Mouse (Mus musculus) gonadal fat pad, adult 2 months (tissue): Measurements from ENCODE around the gene Gm10644. TPM values are rescaled to one million over a fixed set of nuclear protein-coding genes. Genes with fewer than 3 reads are reported as not detected.
"Not testable (repeated sequence)": the region's sequence is repeated elsewhere in the genome, so short reads cannot be mapped to it uniquely, and the experiment has no call there.

ENCODE experiments used
- DNase-seq: peaks from one replicate; pipeline ENCODE4 v3.0.0-alpha.2; 2012; ENCODE audit warnings: low read depth
- polyA plus RNA-seq: library from polyadenylated mRNA; depleted of rRNA; stranded (reverse); fragments of >200 nt; gene quantifications from 2 replicates; pipeline ENCODE4 v1.2.3, GENCODE M21; 2012; rRNA removed

The Gm10644 gene
- 3.2 and 3.3 TPM in 2 replicates for polyA plus RNA-seq

DNA sequence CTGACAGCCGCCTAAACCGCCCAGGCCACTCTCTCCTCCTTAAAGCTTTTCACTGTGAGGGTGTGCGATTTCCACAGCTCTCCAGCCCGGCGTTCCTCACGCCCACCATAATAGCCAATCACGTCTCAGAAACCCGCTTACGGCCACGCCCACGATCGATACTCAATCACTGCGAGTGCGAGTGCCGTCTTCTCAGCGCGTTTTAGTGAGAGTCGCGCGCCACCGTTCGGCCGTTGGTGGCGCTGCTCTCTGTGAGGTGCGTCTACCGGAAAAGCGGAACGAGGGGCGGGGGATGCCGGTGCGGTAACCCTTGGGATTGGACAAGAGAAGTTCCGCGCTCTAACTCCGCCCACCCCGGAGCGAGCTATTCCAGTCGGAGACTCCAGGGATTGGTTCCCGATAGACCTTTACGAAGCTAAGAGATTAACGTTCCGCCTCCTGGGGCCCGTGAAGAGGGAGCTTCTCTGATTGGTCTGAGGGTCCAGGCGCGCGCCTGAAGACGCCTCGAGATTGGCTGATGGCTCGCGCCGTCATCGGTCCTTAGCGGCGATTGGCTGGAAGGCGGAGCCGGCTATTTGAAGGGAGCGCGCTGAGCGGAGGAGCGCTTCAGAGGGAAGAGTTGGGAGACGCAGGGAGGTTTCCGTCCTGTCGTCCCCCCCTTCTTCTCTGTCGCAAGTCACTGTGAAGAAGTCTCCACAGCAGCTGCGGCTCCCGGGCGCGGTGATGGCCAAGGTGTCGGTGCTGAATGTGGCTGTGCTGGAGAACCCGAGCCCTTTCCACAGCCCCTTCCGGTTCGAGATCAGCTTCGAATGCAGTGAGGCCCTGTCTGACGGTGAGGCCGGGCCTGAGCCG lies at the start of gene Gm10644, which contains the start of gene Asf1b:
Gene Gm10644, minus strand, starts transcription at position 100 of the 852 bp plus-strand sequence.
Gene Asf1b, plus strand, starts transcription at position 402 of the 852 bp plus-strand sequence.
- peak; percentile 95 for DNase-seq

DNA sequence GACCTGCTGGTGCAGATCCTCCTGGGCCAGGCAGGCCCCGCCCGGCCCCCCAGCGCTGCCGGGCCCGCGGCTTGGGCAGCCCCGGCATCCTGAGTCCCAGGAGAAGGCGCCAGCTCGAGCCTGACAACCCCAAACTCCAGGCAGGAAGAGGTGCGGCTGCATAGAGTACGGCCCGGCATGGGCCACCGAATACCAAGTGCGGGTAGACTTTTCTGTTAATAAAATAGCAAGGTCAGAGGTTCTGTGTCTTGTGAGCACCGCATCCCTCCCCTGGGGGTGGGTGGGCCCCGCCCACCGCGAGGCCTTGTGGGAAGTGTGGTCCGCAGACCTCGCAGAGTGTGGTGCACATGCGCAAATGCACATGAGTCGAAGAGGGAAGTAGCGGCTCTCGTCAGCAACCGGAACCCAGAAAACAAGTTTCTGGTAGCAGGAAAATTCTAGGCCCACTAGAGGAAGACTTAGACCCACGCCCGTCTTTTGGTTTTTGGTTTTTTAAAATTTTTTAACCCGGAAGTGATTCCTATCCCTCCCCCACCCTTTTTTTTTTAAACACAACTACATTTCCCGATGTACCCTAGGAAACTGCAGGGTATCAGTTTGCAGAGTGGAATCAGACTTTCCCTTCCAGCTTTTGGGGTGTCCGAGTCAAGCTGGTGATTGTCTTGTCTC lies 49.7 kb upstream of the Gm10644 start:
- peak; percentile 54 for DNase-seq

DNA sequence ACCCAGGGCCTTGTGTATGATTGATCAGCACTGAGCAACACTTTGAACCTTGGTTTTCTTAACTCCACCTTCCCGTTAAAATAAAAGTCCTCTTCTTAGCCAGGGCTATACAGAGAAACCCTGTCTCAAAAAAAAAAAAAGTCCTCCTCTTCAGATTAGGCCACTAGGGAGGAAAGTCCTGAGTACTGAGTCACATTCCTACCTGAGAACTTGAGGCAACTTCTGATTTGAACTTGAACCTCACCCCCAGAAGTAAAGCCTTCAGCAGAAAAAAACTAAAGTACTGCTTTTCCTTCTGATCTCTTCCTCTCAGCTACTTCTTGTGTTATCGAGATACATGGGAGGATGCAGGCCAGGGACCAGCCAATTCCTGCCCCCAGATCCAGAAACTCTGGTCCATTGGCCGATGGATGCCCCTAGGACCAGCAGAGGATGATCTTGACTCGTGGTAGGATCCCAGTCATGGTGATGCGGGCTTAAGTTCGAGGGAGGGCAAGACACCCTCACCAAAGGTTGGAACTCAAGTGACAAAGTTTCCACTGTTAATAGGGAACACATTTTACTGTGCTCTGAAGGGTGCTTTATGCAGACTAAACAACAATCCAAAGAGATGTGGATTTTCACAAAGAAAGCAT lies 48.7 kb upstream of the Gm10644 start:
- no peak for DNase-seq

DNA sequence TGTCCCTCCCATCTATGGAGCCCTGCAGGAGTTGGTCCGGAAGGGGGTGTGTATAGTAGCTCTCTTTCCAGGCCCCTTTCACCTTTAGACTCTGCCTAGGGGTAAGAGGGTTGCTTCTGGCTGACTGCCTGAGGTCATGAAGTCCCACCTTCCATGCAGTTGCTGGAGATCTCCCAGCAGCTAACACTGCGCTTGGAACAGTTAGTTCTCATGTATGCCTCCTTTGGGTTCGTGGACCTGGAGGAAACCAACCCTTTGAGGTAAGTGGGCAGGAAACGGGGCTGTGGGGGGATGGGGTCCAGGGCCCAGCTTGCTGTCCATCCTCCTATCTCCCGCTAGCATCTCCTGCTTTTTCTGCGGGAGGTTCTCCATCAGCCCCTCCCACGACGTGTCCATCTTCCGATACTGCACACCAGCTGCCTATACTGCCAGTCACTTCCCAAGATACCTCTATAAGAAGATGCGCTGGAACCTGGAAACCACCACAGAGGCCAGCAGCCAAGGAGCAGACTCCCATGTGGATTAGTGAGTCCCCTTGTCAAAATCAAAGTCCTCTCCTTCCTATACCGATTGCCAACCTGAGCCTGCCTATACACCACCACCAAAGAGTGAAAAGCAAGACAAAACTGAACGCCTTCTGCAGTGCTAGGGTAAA lies 48.1 kb upstream of the Gm10644 start:
- DNase-seq = no peak

DNA sequence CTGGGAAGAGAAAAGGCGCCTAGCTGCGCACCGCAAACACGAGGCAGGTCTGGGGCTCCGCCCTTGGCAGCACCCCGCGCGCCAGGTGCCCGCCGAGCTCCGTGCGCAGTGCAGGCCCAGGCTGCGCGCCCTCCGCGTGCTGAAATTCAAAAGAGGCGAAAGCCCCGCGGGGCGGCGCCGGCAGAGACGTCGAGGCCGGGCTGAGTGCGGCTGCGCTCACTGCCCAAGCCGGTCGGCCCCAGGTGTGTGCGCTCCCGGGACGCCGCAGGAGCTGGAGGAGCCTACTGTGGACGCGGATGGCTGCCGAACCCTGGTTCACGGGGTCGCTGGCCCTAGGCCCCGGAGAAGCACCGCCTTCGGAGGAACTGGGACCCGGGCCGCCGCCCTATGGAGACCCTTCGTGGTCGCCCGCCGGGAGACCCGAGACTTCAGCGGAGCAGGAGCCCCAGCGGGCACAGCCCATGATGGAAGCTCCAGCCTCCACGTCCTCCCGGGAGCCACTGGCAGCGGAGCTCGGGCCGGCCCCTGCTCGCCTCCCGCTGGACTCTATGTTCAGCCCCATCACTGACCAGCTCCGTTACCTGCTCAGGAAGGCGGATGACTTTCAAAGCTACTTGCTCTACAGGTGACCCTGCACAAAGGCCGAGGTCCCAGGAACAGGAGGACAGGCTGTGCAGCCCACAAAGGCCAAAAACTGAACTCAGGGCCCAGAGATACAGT lies 46.4 kb upstream of the Gm10644 start, which contains the start of gene 1700067K01Rik:
Gene 1700067K01Rik, plus strand, starts transcription at position 222 of the 720 bp plus-strand sequence.
- no peak for DNase-seq

DNA sequence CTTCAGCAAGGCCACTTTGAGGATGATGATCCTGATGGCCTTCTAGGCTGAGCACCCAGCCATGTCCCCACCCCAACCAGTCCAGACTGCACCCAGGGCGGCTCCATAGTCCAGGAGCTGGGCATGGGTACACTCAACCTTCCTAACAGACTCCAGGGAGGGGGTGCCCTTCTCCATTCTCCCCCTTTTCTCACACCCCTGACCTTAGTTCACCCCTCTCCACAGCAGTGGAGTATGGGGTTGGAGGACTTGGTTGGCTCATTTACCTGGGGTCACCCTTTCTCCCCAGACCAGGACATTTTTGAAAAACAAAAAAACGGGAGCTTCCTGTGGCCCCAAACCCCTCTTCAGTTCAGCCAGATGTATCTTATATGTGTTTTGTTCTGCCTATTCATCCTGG lies 44.8 kb upstream of the Gm10644 start:
- no peak for DNase-seq

DNA sequence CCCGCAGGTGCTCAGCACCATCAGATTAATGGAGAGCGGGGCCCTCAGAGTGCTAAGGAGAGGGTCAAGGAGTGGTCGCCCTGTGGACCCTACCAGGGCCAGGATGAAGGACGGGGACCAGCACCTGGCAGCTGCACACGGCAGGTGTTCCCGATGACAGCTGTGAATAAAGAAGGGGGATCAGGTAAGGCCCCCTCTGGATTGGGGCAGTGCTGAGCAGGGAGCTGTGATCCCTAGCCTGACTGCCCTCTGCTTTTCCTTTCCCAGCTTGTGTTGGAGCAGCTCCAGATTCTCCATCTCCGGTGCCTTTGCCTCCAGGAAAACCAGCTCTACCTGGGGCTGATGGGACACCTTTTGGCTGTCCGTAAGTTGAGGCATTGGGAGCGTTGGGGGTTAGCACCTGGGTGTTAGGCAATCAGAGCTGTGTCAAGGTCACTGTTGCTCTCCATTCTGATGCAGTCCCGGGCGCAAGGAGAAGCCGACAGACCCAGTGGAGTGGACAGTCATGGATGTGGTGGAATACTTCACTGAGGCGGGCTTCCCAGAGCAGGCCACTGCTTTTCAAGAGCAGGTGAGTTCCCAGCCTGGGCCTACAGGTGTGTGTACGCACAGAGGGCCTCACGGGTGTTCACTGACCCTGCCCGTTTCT lies 44.2 kb upstream of the Gm10644 start:
- no peak for DNase-seq

DNA sequence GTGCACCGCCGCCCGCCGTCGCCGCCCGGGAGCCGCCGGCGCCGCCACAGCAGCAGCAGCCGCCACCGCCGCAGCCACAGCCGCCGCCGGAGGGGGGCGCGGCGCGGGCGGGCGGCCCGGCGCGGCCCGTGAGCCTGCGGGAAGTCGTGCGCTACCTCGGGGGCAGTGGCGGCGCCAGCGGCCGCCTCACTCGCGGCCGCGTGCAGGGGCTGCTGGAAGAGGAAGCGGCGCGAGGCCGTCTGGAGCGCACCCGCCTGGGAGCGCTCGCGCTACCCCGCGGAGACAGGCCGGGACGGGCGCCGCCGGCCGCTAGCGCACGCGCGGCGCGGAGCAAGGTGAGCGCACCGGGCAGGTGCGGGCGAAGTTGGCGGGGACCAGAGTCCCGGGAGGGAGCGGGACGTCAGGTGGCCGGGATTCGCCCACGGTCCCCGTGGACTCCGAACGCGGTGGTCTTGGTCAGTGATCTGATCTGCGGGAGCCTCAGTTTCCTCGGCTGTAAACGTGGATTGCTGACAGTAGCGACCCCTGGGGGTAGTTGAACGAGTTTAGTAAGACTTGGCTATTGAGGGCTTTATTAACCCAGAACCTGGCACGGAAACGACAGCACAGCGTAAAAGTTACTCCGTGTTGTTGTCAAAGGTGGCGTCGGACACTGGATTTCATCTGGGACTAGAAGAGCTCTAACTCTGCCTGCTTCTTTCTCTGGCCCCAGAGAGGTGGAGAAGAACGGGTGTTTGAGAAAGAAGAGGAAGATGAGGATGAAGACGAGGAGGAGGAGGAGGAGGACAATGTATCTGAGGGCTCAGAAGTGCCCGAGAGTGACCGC lies 43.4 kb upstream of the Gm10644 start:
- DNase-seq = no peak

DNA sequence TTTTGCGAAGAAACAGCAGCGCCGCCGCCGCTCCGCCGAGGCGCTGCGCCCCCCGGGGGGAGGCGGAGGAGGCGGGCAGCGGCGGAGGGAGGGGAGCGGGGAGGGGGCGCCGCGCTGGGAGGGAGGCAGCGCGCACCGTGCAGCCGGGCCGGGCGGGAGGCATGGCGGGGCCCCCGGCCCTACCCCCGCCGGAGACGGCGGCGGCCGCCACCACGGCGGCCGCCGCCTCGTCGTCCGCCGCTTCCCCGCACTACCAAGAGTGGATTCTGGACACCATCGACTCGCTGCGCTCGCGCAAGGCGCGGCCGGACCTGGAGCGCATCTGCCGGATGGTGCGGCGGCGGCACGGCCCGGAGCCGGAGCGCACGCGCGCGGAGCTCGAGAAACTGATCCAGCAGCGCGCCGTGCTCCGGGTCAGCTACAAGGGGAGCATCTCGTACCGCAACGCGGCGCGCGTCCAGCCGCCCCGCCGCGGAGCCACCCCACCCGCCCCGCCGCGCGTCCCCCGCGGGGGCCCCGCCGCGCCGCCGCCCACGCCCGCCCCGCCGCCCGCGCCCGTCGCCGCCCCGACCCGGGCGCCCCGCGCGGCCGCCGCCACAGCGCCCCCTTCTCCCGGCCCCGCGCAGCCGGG lies 42.6 kb upstream of the Gm10644 start, which contains the start of gene Samd1:
Gene Samd1, plus strand, starts transcription at position 162 of the 631 bp plus-strand sequence.
- no peak for DNase-seq

DNA sequence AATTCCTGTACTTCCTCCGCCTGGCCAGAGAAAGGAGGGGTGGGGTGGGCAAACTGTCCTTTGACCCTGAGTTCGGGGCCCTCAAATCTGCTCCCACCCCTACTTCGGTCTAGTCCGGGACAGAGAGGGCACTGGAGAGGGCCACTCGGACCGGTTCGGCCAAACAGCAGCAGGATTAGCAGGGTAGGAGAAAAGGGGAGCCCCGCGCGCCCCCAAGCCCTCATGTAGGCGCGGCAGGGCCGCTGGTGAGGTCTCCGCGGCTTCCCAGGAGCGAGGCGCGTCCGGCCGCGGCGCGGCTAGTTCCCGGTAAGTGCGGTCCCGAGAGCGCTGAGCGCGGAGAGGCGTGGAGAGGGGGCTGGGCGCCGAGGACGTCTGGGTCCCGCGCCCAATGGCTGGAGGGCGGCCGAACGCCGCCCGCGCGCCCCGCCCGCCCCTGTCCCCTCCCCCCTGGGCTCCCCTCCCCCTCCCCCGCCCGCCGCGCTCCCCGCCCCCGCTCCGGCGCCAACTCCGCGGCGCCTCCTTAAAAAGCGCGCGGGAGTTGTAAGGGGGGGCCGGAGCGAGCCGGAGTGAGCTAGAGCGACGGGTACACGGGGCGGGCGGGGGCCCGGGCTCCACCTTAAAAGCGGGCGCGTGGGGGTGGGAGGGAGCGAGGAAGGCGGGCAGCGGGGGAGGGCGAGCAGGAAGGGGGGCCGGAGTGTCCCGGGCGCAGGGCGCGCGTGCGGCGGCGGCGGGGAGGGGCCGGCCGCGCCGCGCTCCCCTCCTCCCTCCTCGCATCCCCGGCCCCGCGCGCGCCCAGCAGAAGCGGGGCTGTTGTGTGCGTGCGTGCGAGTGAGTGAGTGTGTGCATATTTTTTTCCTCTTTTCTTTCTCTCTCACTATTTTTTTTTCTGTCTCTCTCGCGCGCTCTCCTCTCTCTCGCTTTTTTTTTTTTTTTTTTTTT lies 41.8 kb upstream of the Gm10644 start:
- DNase-seq = no peak

DNA sequence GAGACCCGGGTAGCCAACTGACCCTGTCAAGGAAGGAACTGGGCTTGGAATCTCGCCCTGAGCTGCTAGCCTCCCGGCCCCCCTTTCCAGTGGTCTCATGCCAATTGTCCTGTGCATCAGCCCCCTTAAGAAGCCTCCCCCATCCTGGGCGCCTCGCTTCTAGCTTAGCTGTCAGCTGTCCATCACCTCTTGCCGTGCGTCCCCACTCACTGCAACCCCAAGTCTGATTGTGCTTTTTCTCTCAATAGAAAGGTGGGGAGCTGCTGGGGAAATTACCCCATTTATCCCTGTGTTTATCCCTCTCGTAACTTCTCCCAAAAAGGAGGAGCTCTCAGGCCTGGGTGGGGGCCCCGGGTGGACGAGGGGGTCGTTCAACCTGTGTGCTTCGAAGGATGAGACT lies 41.0 kb upstream of the Gm10644 start:
- no peak for DNase-seq

DNA sequence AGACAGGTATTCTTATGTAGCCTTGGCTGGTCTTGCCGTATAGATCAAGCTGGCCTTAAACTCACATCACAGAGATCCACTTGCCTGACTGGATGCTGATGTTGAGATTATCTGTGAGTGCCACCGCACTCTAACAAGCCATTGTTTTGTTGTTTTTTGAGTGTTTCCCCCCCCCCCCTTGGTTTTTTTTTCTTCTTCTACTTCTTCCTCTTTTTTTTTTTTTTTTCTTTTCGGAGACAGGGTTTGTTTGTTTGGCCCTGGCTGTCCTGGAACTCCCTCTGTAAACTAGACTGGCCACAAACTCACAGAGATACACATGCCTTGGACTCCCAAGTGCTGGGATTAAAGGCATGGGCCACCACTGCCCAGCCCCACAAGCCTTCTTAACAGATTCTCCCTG lies 39.0 kb upstream of the Gm10644 start:
- DNase-seq = no peak

DNA sequence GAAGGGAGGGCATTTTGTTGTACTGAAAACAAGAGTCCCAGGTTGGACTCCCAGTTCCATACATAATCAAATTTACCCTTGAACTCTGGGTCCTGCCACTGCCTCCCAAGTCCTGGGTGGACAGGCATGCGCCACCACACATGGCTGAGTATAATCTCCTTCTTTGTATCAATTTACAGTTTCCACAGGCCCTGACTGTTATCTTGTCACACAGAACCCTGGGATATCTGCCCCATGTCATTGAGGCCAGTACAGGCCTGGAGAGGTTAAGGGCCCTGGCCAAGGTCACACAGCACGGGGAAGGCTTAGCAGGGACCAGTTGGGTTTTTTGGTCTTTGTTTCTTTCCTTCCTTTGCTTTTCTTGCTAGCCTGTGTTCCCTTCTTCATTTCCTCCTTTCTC lies 37.5 kb upstream of the Gm10644 start:
- no peak for DNase-seq

DNA sequence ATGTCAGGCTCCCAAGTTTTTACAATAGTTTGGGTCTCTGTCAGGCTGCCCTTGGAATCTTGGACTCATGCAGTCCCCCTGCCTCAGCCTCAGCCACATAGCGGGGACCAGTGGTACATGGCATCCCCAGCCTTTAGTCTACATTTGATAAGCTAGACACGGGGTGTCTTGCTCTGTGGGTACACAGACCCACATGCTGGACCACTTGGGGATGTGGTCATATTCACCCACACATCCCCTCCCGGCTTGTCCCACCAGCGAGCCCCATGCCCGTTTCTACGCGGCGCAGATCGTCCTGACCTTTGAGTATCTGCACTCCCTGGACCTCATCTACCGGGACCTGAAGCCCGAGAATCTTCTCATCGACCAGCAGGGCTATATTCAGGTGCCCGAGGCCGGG lies 35.2 kb upstream of the Gm10644 start:
- DNase-seq = no peak

DNA sequence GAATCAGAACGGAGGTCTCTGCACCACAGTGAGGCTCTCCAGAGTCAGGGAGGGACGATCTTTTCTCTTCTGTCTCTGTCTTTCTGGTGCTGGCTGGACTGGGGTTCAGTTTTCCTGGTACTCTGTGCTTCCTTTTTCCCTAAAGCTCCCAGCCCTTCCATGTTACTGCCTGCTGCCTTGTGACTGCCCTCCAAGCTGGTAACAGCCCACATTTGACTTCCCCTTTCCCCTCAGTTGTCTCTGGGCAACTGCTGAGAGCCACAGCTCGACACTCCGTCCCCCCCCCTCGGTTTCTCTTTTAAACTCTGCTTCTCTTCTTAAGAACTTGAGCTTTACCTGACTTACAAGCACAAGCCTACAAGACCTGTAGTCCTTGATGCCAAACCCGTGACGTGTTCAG lies 34.2 kb upstream of the Gm10644 start:
- DNase-seq = no peak

DNA sequence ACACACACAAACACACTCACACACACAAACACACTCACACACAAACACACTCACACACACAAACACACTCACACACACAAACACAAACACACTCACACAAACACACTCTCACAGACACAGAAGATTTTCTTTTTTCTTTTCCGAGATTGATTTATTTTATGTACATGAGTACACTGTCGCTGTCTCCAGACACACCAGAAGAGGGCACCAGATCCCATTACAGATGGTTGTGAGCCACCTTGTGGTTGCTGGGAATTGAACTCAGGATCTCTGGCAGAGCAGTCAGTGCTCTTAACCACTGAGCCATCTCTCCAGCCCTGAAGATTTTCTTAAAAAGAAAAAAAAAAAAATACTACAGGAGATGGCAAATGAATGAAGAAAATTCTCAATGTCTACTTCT lies 28.2 kb upstream of the Gm10644 start:
- not testable (repeated sequence) for DNase-seq

DNA sequence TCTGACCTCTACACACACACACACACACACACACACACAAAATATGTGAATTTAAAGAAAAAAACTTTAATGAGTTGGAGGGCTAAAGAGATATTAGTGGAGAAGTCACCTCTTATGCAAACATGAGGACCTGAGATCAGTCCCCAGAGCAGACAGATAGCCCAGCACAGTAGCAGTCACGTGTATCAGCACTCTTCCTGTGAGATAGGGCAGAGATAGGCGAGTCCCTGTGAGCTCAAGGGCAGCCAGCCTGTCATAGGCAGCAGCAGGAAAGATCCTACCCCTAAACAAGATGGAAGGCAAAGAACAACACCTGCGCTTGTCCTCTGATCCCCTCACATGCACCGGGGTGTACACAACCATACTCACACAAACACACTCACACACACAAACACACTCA lies 27.4 kb upstream of the Gm10644 start:
- DNase-seq = no peak

DNA sequence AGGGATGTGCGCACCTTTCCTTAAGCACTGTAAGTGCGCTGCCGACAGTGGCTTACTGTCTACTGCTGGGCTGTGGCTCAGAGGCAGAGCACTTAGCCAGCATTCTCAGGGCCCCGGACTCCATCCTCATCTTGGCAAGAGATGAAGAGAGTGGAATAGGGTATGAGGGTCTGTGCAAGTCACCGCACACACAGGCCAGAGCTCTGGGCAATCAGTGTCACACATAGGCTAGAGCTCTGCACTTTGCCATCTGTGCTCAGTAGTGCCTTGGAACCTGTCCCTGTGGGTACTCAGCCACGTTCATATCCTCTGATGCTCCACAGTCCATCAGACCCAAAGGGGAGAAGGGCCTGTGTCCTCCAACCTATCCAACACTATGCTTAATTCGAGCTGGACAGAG lies 26.5 kb upstream of the Gm10644 start:
- no peak for DNase-seq
